Mouse (Mus musculus): Measurements from ENCODE around the gene Capza3. TPM values are rescaled to one million over a fixed set of nuclear protein-coding genes. Genes with fewer than 3 reads are reported as not detected.

Capza3 gene
- total RNA-seq (2021) = not detected

- intact Hi-C loops (cut with DNase I) = no loop called here
- DNase-seq (ENCODE audit: low spot score) = no peak
Measured at GRCm38 (mm10) chr6:140040952-140041351, at the start of gene Capza3. Capza3 (plus strand) TSS chr6:140041252.

GRCm38 (mm10) chr6:140005181-140005580 lies 35.9 kb upstream of the Capza3 start:
- DNase-seq (ENCODE audit: low spot score) = no peak
- intact Hi-C loops (cut with DNase I) = no loop called here

GRCm38 (mm10) chr6:140024404-140024803 lies 16.6 kb upstream of the Capza3 start:
- intact Hi-C loops (cut with DNase I) = no loop called here

GRCm38 (mm10) chr6:140041357-140041756 lies 305 bp downstream of the Capza3 start, which contains the start of gene Plcz1:
Plcz1 (minus strand) TSS chr6:140041457.
- intact Hi-C loops (cut with DNase I) = no loop called here
- no peak for DNase-seq (ENCODE audit: low spot score)

More at GRCm38 (mm10) chr6:140024404-140024803, 16.6 kb upstream of the Capza3 start:
- no peak for DNase-seq (ENCODE audit: low spot score)

GRCm38 (mm10) chr6:140051476-140051875 lies 10.4 kb downstream of the Capza3 start:
- peak; percentile 8 for DNase-seq (ENCODE audit: low spot score)
- intact Hi-C loops (cut with DNase I) = no loop called here

- DNase-seq (ENCODE audit: low spot score) = no peak
- intact Hi-C loops (cut with DNase I) = no loop called here
Measured at GRCm38 (mm10) chr6:140054271-140054928, 13.3 kb downstream of the Capza3 start.

- no peak for DNase-seq (ENCODE audit: low spot score)
- intact Hi-C loops (cut with DNase I) = no loop called here
Measured at GRCm38 (mm10) chr6:140069177-140069576, 28.1 kb downstream of the Capza3 start.

GRCm38 (mm10) chr6:140080933-140081332 lies 39.9 kb downstream of the Capza3 start:
- DNase-seq (ENCODE audit: low spot score) = no peak
- intact Hi-C loops (cut with DNase I) = no loop called here

GRCm38 (mm10) chr6:140081739-140082138 lies 40.7 kb downstream of the Capza3 start:
- DNase-seq (ENCODE audit: low spot score) = no peak
- intact Hi-C loops (cut with DNase I) = no loop called here

GRCm38 (mm10) chr6:140089855-140090254 lies 48.8 kb downstream of the Capza3 start:
- intact Hi-C loops (cut with DNase I) = no loop called here
- no peak for DNase-seq (ENCODE audit: low spot score)

Other genes starting within 250 kb of the Capza3 start
- not detected for gene Plcz1, start 205 bp downstream of the Capza3 start, total RNA-seq (2021)